9 mouse cellular contexts compared by ENCODE assay signal in the genomic region with DNA sequence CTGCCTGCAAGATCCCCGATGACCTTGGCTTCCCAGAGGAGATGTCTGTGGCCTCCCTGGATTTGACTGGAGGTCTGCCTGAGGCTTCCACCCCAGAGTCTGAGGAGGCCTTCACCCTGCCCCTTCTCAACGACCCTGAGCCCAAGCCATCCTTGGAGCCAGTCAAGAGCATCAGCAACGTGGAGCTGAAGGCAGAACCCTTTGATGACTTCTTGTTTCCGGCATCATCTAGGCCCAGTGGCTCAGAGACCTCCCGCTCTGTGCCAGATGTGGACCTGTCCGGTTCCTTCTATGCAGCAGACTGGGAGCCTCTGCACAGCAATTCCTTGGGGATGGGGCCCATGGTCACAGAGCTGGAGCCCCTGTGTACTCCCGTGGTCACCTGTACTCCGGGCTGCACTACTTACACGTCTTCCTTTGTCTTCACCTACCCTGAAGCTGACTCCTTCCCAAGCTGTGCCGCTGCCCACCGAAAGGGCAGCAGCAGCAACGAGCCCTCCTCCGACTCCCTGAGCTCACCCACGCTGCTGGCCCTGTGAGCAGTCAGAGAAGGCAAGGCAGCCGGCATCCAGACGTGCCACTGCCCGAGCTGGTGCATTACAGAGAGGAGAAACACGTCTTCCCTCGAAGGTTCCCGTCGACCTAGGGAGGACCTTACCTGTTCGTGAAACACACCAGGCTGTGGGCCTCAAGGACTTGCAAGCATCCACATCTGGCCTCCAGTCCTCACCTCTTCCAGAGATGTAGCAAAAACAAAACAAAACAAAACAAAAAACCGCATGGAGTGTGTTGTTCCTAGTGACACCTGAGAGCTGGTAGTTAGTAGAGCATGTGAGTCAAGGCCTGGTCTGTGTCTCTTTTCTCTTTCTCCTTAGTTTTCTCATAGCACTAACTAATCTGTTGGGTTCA. TPM values are rescaled to one million over a fixed set of nuclear protein-coding genes. Genes with fewer than 3 reads are reported as not detected.
DNase-seq lines count a peak whose midpoint lies in the region; ATAC-seq and TF ChIP-seq lines count a peak whose summit lies in the region.
"Had no signal": no experiment of that assay in that cellular context is flagged by ENCODE, and none has a peak within 500 bp of the region (broad histone marks: within the 10 kb centered on the region; RNA-seq: fewer than 3 reads in every experiment).

No protein-coding gene starts in this region.

- TF ChIP-seq POLR2A in kidney, adult 2 months (IDR thresholded peaks at IDR 0.05; ENCODE audit: low read depth, low read length), result no peak
- TF ChIP-seq POLR2A in cortical plate, adult 2 months (IDR thresholded peaks at IDR 0.05; ENCODE audit: extremely low read depth, insufficient read depth, low read length), result no peak

- H3K36me3 ChIP-seq in kidney, embryonic 15.5 days, result no peaks in the 10 kb centered on the region
- H3K36me3 ChIP-seq in kidney, adult 2 months (ENCODE audit: control insufficient read depth, insufficient read depth, low read length), result no peaks in the 10 kb centered on the region
- no peaks in the 10 kb centered on the region for H3K36me3 ChIP-seq in hindbrain, embryonic 11.5 days (ENCODE audit: control insufficient read depth, insufficient read depth, low read length)
- no peaks in the 10 kb centered on the region; the same call in 1 of the 2 replicates for H3K36me3 ChIP-seq in liver, postnatal 0 days (replicated peaks; ENCODE audit: insufficient read depth, low read length)

- peak overlapping the region; percentile 99 for H3K4me2 ChIP-seq in kidney, embryonic 15.5 days
- peak overlapping the region; percentile 14; the same call in 1 of the 2 replicates for H3K4me2 ChIP-seq in hindbrain, embryonic 11.5 days (replicated peaks; ENCODE audit: low read depth, low read length)
- peak overlapping the region; percentile 98 for H3K4me2 ChIP-seq in liver, postnatal 0 days (ENCODE audit: low read depth, low read length)

- 44% methylated on average over 23 of the region's 23 CpGs for WGBS in kidney, embryonic 15.5 days
- WGBS in kidney, adult 2 months, result 77% methylated on average over 23 of the region's 23 CpGs
- 32% methylated on average over 23 of the region's 23 CpGs for WGBS in hindbrain, embryonic 11.5 days
- 67% methylated on average over 23 of the region's 23 CpGs for WGBS in liver, postnatal 0 days (ENCODE audit: insufficient replicate concordance)

- DNase-seq in kidney, adult 2 months, result no peak
- DNase-seq in hindbrain, embryonic 11.5 days (ENCODE audit: low spot score), result no peak
- no peak for DNase-seq in liver, postnatal 0 days
- no peak for DNase-seq in cerebellum, postnatal 36 days
- no peak for DNase-seq in thymus, postnatal 36 days
- DNase-seq: gastrocnemius, postnatal 10 days had no signal

- TF ChIP-seq CTCF in kidney, adult 2 months (conservative IDR thresholded peaks at IDR 0.05; ENCODE audit: insufficient read depth, insufficient read length, low read depth, low read length), result no peak
- TF ChIP-seq CTCF in cortical plate, adult 2 months (IDR thresholded peaks at IDR 0.05; ENCODE audit: extremely low read depth, insufficient read depth, low read length), result no peak
- TF ChIP-seq CTCF in liver, postnatal 0 days (IDR thresholded peaks at IDR 0.05; ENCODE audit: low read depth), result no peak

- no peak for ATAC-seq in kidney, embryonic 15.5 days (replicated peaks; ENCODE audit: low FRiP score)
- ATAC-seq in hindbrain, embryonic 11.5 days (ENCODE audit: low FRiP score), result no peak
- ATAC-seq in liver, postnatal 0 days, result no peak
- no peak for ATAC-seq in activated CD4-positive, CD25-positive, alpha-beta regulatory T cell, adult 4 months

- no peaks in the 10 kb centered on the region for H3K9me3 ChIP-seq in kidney, embryonic 15.5 days (replicated peaks)
- no peaks in the 10 kb centered on the region for H3K9me3 ChIP-seq in hindbrain, embryonic 11.5 days (ENCODE audit: control insufficient read depth, low read length)
- H3K9me3 ChIP-seq in liver, postnatal 0 days (ENCODE audit: low read length), result no peaks in the 10 kb centered on the region

- H3K27ac ChIP-seq in kidney, embryonic 15.5 days, result no peak overlapping the region
- H3K27ac ChIP-seq in kidney, adult 2 months (ENCODE audit: insufficient read depth, low read depth, low read length), result no peak overlapping the region
- H3K27ac ChIP-seq in cortical plate, adult 2 months (ENCODE audit: insufficient read depth, low read length), result no peak overlapping the region
- H3K27ac ChIP-seq in hindbrain, embryonic 11.5 days (ENCODE audit: low read depth, low read length), result no peak overlapping the region
- no peak overlapping the region for H3K27ac ChIP-seq in liver, postnatal 0 days (ENCODE audit: low read depth)

- H3K4me3 ChIP-seq in kidney, embryonic 15.5 days (replicated peaks), result peak overlapping the region; percentile 59; the same call in 1 of the 2 replicates
- no peak overlapping the region for H3K4me3 ChIP-seq in kidney, adult 2 months (ENCODE audit: insufficient read depth, low read depth, low read length)
- peak overlapping the region; percentile 93; the same call in 1 of the 2 replicates for H3K4me3 ChIP-seq in cortical plate, adult 2 months (ENCODE audit: insufficient read depth, low read length)
- no peak overlapping the region for H3K4me3 ChIP-seq in hindbrain, embryonic 11.5 days (ENCODE audit: low read depth, low read length)
- H3K4me3 ChIP-seq in liver, postnatal 0 days (ENCODE audit: low read depth, low read length), result no peak overlapping the region

- H3K9ac ChIP-seq in kidney, embryonic 15.5 days, result no peak overlapping the region
- H3K9ac ChIP-seq in hindbrain, embryonic 11.5 days (ENCODE audit: low read depth, low read length), result no peak overlapping the region
- H3K9ac ChIP-seq in liver, postnatal 0 days (replicated peaks), result no peak overlapping the region

- H3K4me1 ChIP-seq in kidney, embryonic 15.5 days, result peaks cover 45% of the 10 kb centered on the region
- peaks cover 9% of the 10 kb centered on the region; the same call in 1 of the 2 replicates for H3K4me1 ChIP-seq in kidney, adult 2 months (ENCODE audit: control insufficient read depth, insufficient read depth, low read length)
- peaks cover 6% of the 10 kb centered on the region; the same call in 1 of the 2 replicates for H3K4me1 ChIP-seq in cortical plate, adult 2 months (ENCODE audit: control insufficient read depth, insufficient read depth, low read length)
- H3K4me1 ChIP-seq in hindbrain, embryonic 11.5 days (replicated peaks; ENCODE audit: control insufficient read depth, insufficient read depth, low read length), result peaks cover 8% of the 10 kb centered on the region
- peaks cover 28% of the 10 kb centered on the region for H3K4me1 ChIP-seq in liver, postnatal 0 days (ENCODE audit: insufficient read depth)

- no peak for TF ChIP-seq EP300 in liver, postnatal 0 days (IDR thresholded peaks at IDR 0.05; ENCODE audit: low read depth)

- peaks cover 43% of the 10 kb centered on the region for H3K27me3 ChIP-seq in kidney, embryonic 15.5 days
- H3K27me3 ChIP-seq in kidney, adult 2 months (replicated peaks; ENCODE audit: control insufficient read depth, insufficient read depth, low read length), result no peaks in the 10 kb centered on the region
- H3K27me3 ChIP-seq in hindbrain, embryonic 11.5 days (ENCODE audit: control insufficient read depth, insufficient read depth, low read length), result peaks cover 26% of the 10 kb centered on the region
- peaks cover 40% of the 10 kb centered on the region for H3K27me3 ChIP-seq in liver, postnatal 0 days (ENCODE audit: insufficient read depth, low read length)

RNA-seq across cellular contexts. Expression of a gene that starts 2.5 kb away (rescaled TPM):
- 3.5 and 3.8 TPM in 2 replicates for polyA plus RNA-seq in kidney, embryonic 15.5 days (2015; fragmentation: Nextera tagmentation; extraction: Ambion mirVana)
- polyA plus RNA-seq in kidney, adult 2 months (2012; rRNA removed), result 1.2 and 1.3 TPM in 2 replicates
- 24.3 and 41.8 TPM in 2 replicates for polyA plus RNA-seq in cortical plate, adult 2 months (2012; rRNA removed)
- 1.4 and 1.6 TPM in 2 replicates for polyA plus RNA-seq in hindbrain, embryonic 11.5 days (2014; fragmentation: Nextera tagmentation; extraction: Ambion mirVana)
- 1.3 and 1.6 TPM in 2 replicates for polyA plus RNA-seq in liver, postnatal 0 days (2015; fragmentation: Nextera tagmentation; extraction: Ambion mirVana)
- 1 to 10 TPM; 6.7 to 9.6 TPM for polyA plus RNA-seq in activated CD4-positive, CD25-positive, alpha-beta regulatory T cell, adult 4 months (2017; shearing (Covaris generic))

Comparison
In these comparisons a context has a peak if more than half of its experiments do, and no peak if none do; other contexts are left out.
1. H3K4me3 ChIP-seq: peak in kidney, embryonic 15.5 days (single experiment) and cortical plate, adult 2 months (single experiment); none in kidney, adult 2 months (single experiment), hindbrain, embryonic 11.5 days (single experiment) and liver, postnatal 0 days (single experiment).
2. H3K4me2 ChIP-seq: peak in every context shown above with its lines; median percentile 99 in kidney, embryonic 15.5 days; 98 in liver, postnatal 0 days; 14 in hindbrain, embryonic 11.5 days.